Mouse (Mus musculus): Measurements from ENCODE around the gene Gar1. TPM values are rescaled to one million over a fixed set of nuclear protein-coding genes. Genes with fewer than 3 reads are reported as not detected.

Gene Gar1
- polyA plus RNA-seq, 1 experiment from 2014 or later: 41.6 TPM

GRCm38 (mm10) chr3:129797341-129797740, 33.9 kb downstream of the Gar1 start:
- Histone ChIP-seq H3K9ac (no peak overlapping the region), H3K4me3 (no peak overlapping the region), H3K27ac (no peak overlapping the region), H3K9me3 (no peaks in the 10 kb centered on the region), H3K36me3 (replicated peaks) (no peaks in the 10 kb centered on the region), H3K4me2 (no peak overlapping the region), H3K27me3 (replicated peaks) (no peaks in the 10 kb centered on the region), H3K4me1 (no peaks in the 10 kb centered on the region)
- 74% methylated on average over 5 of the region's 5 CpGs for WGBS
- no peak for ATAC-seq (replicated peaks)

GRCm38 (mm10) chr3:129793801-129794200, 37.4 kb downstream of the Gar1 start:
- ATAC-seq (replicated peaks): no peak
- Histone ChIP-seq H3K27ac (no peak overlapping the region), H3K9me3 (no peaks in the 10 kb centered on the region), H3K27me3 (replicated peaks) (no peaks in the 10 kb centered on the region), H3K4me3 (no peak overlapping the region), H3K36me3 (replicated peaks) (no peaks in the 10 kb centered on the region), H3K9ac (no peak overlapping the region), H3K4me1 (no peaks in the 10 kb centered on the region), H3K4me2 (no peak overlapping the region)
- WGBS: 92% methylated on average over 5 of the region's 5 CpGs

DNA sequence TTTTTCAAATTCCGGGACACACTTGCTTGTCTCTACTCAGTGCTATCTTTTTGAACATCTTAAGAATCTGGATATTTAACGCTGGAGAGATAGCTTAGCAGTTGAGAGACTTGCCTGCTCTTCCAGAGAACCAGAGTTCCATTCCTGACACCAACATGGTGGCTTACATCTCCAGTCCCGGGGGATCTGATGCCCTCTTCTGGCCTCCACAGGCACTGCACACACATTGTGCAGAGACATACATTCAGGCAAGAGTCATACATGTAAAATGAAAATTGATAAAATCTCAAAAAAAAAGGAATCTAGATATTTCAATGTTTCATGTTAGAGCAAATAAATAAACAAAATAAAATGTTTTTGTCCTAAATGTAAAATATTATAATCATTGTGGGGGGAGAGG, 48.5 kb downstream of the Gar1 start:
- WGBS: 91% methylated on average over 3 of the region's 3 CpGs

GRCm38 (mm10) chr3:129781435-129781834, 49.8 kb downstream of the Gar1 start:
- Histone ChIP-seq H3K9me3 (no peaks in the 10 kb centered on the region), H3K4me1 (peaks cover 3% of the 10 kb centered on the region; the same call in 1 of the 2 replicates), H3K9ac (no peak overlapping the region), H3K36me3 (replicated peaks) (no peaks in the 10 kb centered on the region), H3K27ac (no peak overlapping the region), H3K27me3 (replicated peaks) (no peaks in the 10 kb centered on the region), H3K4me3 (no peak overlapping the region), H3K4me2 (peak overlapping the region; percentile 21; the same call in 1 of the 2 replicates)
- peak; percentile 65 for ATAC-seq (replicated peaks)
- 15% methylated on average over 10 of the region's 10 CpGs for WGBS

More for the DNA sequence above, 48.5 kb downstream of the Gar1 start:
- Histone ChIP-seq H3K36me3 (replicated peaks) (no peaks in the 10 kb centered on the region), H3K27me3 (replicated peaks) (no peaks in the 10 kb centered on the region), H3K9me3 (no peaks in the 10 kb centered on the region), H3K4me1 (peaks cover 3% of the 10 kb centered on the region; the same call in 1 of the 2 replicates), H3K27ac (no peak overlapping the region), H3K4me3 (no peak overlapping the region), H3K9ac (no peak overlapping the region), H3K4me2 (no peak overlapping the region)
- no peak for ATAC-seq (replicated peaks)

Other genes with a start within 250 kb of the Gar1 start
- gene Egf, start 76.1 kb downstream of the Gar1 start, polyA plus RNA-seq (2015; fragmentation: Nextera tagmentation; extraction: Ambion mirVana): 2.2 and 3.2 TPM in 2 replicates
- gene Lrit3, start 27.4 kb downstream of the Gar1 start, polyA plus RNA-seq (2015; fragmentation: Nextera tagmentation; extraction: Ambion mirVana): not detected in 2 replicates
- gene Rrh, start 8.8 kb downstream of the Gar1 start, polyA plus RNA-seq (2015; fragmentation: Nextera tagmentation; extraction: Ambion mirVana): 0.17 and 0.21 TPM in 2 replicates
- gene Cfi, start 4.5 kb upstream of the Gar1 start, polyA plus RNA-seq (2015; fragmentation: Nextera tagmentation; extraction: Ambion mirVana): 0.49 and 0.50 TPM in 2 replicates
- gene Pla2g12a, start 47.2 kb upstream of the Gar1 start, polyA plus RNA-seq (2015; fragmentation: Nextera tagmentation; extraction: Ambion mirVana): 36.7 and 37.4 TPM in 2 replicates
- gene Casp6, start 70.0 kb upstream of the Gar1 start, polyA plus RNA-seq (2015; fragmentation: Nextera tagmentation; extraction: Ambion mirVana): 20.1 and 22.1 TPM in 2 replicates
- 3.9 and 6.3 TPM in 2 replicates for gene Mcub, start 138.8 kb upstream of the Gar1 start, polyA plus RNA-seq (2015; fragmentation: Nextera tagmentation; extraction: Ambion mirVana)
- 34.7 and 34.9 TPM in 2 replicates for gene Sec24b, start 230.2 kb upstream of the Gar1 start, polyA plus RNA-seq (2015; fragmentation: Nextera tagmentation; extraction: Ambion mirVana)

Data from midbrain, embryonic 15.5 days (tissue).